Mouse (Mus musculus) forebrain, embryonic 10.5 days (tissue): ENCODE data around the gene Psip1. TPM values are rescaled to one million over a fixed set of nuclear protein-coding genes. Genes with fewer than 3 reads are reported as not detected.

Experiments
- DNase-seq: peaks from one replicate; pipeline ENCODE4 v3.0.0-alpha.2; 2017; ENCODE audit warnings: low spot score; ENCODE audit errors: extremely low spot score
- H3K27ac ChIP-seq: fragments of 300-500 bp; sonication (generic); 2 replicates; pipeline ENCODE4 v1.5.1; 2016; ENCODE audit warnings: mild to moderate bottlenecking
- H3K27me3 ChIP-seq: fragments of 300-500 bp; sonication (generic); 2 replicates; pipeline ENCODE4 v1.6.1; 2016; ENCODE audit warnings: mild to moderate bottlenecking; ENCODE audit not compliant: poor library complexity, severe bottlenecking
- H3K36me3 ChIP-seq: fragments of 300-500 bp; sonication (generic); replicated peaks from 2 replicates; pipeline ENCODE4 v1.6.1; 2016; ENCODE audit warnings: mild to moderate bottlenecking, moderate library complexity
- H3K4me1 ChIP-seq: fragments of 300-500 bp; sonication (generic); 2 replicates; pipeline ENCODE4 v1.6.1; 2016
- H3K4me3 ChIP-seq: fragments of 300-500 bp; sonication (generic); 2 replicates; pipeline ENCODE4 v1.5.1; 2016; ENCODE audit warnings: mild to moderate bottlenecking, moderate library complexity
- H3K9me3 ChIP-seq: fragments of 300-500 bp; sonication (generic); 2 replicates; pipeline ENCODE4 v1.6.1; 2016; ENCODE audit warnings: mild to moderate bottlenecking, moderate library complexity
- WGBS: fragments of 180-500 bp; shearing (Covaris S2); methylation state at CpG from one replicate; pipeline ENCODE4 v1.1.7; 2016; 5-methylcytosine and 5-hydroxymethylcytosine counted together
- polyA plus RNA-seq: library from polyadenylated mRNA; unstranded; fragments of >200 nt; fragmentation: Nextera tagmentation; extraction: Ambion mirVana; gene quantifications from 2 replicates; pipeline ENCODE4 v1.2.1, GENCODE M21; 2016

The Psip1 gene
- polyA plus RNA-seq, 1 experiment from 2014 or later = 334 TPM

DNA sequence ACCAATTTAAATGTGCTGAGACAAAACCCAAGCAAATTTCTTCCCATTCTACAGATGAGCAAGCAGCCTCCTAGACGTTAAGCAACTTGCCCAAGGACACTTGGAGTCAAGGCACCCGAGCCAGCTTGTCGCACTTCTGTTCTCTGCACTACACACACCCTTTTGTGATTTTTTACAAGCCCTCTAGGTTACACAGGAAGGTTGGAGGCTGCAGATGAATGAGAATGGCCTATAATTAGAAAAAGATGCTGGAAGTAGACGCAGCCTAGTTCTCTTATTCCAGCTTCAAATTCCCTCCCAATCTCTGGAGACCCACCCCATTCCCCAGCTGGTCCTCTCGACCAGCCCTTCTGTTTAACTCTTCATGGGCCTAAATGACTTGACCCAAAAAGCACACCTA, 2.9 kb upstream of the Psip1 start:
- DNase-seq = no peak
- Histone ChIP-seq H3K4me3 (no peak overlapping the region), H3K36me3 (peaks cover 7% of the 10 kb centered on the region), H3K27me3 (no peaks in the 10 kb centered on the region), H3K9me3 (no peaks in the 10 kb centered on the region), H3K27ac (peak overlapping the region; percentile 66), H3K4me1 (peaks cover 44% of the 10 kb centered on the region)
- WGBS = 27% methylated on average over 5 of the region's 5 CpGs

DNA sequence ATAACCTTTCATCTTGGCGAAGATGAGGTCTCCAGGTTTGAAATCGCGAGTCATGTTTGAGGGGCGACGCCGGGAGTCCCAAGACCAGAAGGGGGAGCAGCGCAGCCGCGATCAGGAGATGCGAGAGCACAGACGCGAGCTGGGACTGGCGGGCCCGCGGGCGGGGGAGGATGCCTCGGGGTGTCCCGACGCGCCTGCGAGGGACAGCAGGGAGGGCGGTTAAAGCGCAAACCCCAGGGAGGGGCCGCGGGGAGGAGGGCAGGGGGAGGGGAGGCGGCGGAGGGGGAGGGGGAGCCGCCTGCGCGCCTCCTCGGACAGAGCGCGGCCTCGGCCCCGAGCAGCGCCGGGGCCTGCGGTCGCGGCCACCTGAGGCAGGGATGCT, 533 bp downstream of the Psip1 start:
- Histone ChIP-seq H3K27ac (peak overlapping the region; percentile 100), H3K4me3 (peak overlapping the region; percentile 94), H3K4me1 (peaks cover 53% of the 10 kb centered on the region), H3K9me3 (no peaks in the 10 kb centered on the region), H3K36me3 (peaks cover 40% of the 10 kb centered on the region), H3K27me3 (no peaks in the 10 kb centered on the region)
- WGBS = under 1% methylated on average over 36 of the region's 40 CpGs
- peak; percentile 86 for DNase-seq

- Histone ChIP-seq H3K36me3 (peaks cover 45% of the 10 kb centered on the region), H3K4me3 (peak overlapping the region; percentile 94), H3K27ac (peak overlapping the region; percentile 100), H3K4me1 (peaks cover 53% of the 10 kb centered on the region), H3K9me3 (no peaks in the 10 kb centered on the region), H3K27me3 (no peaks in the 10 kb centered on the region)
- DNase-seq = no peak
- 33% methylated on average over 12 of the region's 12 CpGs for WGBS
These were observed 1.0 kb downstream of the Psip1 start for GRCm38 (mm10) chr4:83485250-83485649.

GRCm38 (mm10) chr4:83468208-83468607, 18.1 kb downstream of the Psip1 start:
- WGBS = 82% methylated on average over 3 of the region's 3 CpGs
- no peak for DNase-seq
- no peaks in the 10 kb centered on the region for H3K27me3 ChIP-seq
- 0 out of 2 replicates have a peak, but pooled peaks cover 4% of the 10 kb centered on the region for H3K4me1 ChIP-seq
- H3K27ac ChIP-seq = no peak overlapping the region
- no peaks in the 10 kb centered on the region for H3K9me3 ChIP-seq
- peaks cover 100% of the 10 kb centered on the region for H3K36me3 ChIP-seq
- no peak overlapping the region for H3K4me3 ChIP-seq

GRCm38 (mm10) chr4:83467615-83468014, 18.6 kb downstream of the Psip1 start:
- 91% methylated on average over 7 of the region's 7 CpGs for WGBS
- no peaks in the 10 kb centered on the region for H3K9me3 ChIP-seq
- no peak for DNase-seq
- H3K36me3 ChIP-seq = peaks cover 100% of the 10 kb centered on the region
- H3K27me3 ChIP-seq = no peaks in the 10 kb centered on the region
- no peak overlapping the region for H3K4me3 ChIP-seq
- H3K27ac ChIP-seq = no peak overlapping the region
- 0 out of 2 replicates have a peak, but pooled peaks cover 4% of the 10 kb centered on the region for H3K4me1 ChIP-seq

DNA sequence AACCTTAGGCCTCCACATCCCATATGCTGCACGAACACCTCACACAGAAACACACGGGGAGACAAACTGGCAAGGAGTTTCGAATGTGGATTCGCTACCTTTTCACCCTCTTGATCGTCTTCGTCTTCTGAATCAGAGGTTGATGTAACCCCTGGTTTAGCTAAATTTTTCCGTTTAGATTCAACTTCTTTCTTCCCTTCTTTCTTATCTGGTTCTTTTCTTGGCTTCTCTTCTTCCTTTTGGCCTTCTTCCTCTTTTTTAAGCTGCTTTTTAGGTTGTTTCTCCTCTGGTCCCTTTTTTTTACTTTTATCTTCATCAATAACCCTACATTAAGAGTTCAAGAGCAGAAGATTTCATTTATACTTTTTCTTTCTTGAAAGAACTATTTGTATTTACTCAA, 21.4 kb downstream of the Psip1 start:
- H3K27me3 ChIP-seq = no peaks in the 10 kb centered on the region
- WGBS = 95% methylated on average over 7 of the region's 7 CpGs
- no peaks in the 10 kb centered on the region for H3K9me3 ChIP-seq
- no peak overlapping the region for H3K4me3 ChIP-seq
- no peak for DNase-seq
- H3K36me3 ChIP-seq = peaks cover 99% of the 10 kb centered on the region
- no peak overlapping the region for H3K27ac ChIP-seq
- H3K4me1 ChIP-seq = 0 out of 2 replicates have a peak, but pooled peaks cover 4% of the 10 kb centered on the region

DNA sequence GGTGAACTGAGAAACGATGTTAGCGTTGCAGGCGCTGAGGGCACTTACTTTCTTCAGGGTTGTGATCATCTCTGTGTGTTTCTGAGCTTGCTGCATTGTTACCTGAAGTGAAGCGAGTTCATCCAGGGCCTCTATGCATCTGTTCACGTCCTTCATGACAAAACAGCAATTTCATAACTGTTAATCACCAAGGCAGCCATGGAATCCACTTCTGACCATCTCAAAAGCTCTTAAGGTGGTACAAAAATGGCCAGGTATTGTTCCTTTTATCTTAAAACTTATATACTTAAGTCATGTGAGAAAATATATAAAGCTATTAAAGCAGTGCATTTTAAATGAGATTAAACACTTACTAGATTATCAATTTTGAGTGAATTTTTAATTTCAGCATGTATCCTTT, 26.2 kb downstream of the Psip1 start:
- Histone ChIP-seq H3K4me3 (no peak overlapping the region), H3K9me3 (no peaks in the 10 kb centered on the region), H3K36me3 (peaks cover 99% of the 10 kb centered on the region), H3K4me1 (no peaks in the 10 kb centered on the region), H3K27ac (no peak overlapping the region), H3K27me3 (no peaks in the 10 kb centered on the region)
- no peak for DNase-seq
- WGBS = 94% methylated on average over 5 of the region's 5 CpGs

DNA sequence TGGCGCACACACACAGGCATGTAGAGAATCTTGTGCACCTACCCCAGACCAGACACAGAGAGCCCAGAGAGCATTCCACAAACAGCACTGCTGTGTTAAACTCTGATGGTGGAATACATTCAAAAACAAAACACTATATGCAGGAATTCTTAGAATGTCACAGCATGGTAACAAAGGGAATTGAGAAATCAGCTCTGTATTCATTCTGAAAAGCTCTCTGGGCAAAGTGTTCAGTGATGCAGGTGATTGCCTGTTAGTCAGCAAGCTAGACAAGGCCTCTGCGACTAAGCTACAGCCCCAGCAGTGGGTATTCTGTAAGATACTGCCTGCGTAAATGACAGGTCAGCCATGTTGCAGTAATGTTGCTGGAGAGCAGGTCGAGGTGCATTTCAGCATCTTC, 35.5 kb downstream of the Psip1 start:
- Histone ChIP-seq H3K4me1 (no peaks in the 10 kb centered on the region), H3K36me3 (peaks cover 68% of the 10 kb centered on the region), H3K27ac (no peak overlapping the region), H3K9me3 (no peaks in the 10 kb centered on the region; the same call in 1 of the 2 replicates), H3K4me3 (no peak overlapping the region), H3K27me3 (no peaks in the 10 kb centered on the region)
- 93% methylated on average over 4 of the region's 4 CpGs for WGBS
- DNase-seq = no peak

GRCm38 (mm10) chr4:83441050-83441449, 45.2 kb downstream of the Psip1 start:
- Histone ChIP-seq H3K27me3 (no peaks in the 10 kb centered on the region), H3K36me3 (peaks cover 65% of the 10 kb centered on the region), H3K4me1 (peaks cover 4% of the 10 kb centered on the region; the same call in 1 of the 2 replicates), H3K27ac (no peak overlapping the region), H3K9me3 (no peaks in the 10 kb centered on the region), H3K4me3 (no peak overlapping the region)
- no peak for DNase-seq
- WGBS = 89% methylated on average over 4 of the region's 4 CpGs

DNA sequence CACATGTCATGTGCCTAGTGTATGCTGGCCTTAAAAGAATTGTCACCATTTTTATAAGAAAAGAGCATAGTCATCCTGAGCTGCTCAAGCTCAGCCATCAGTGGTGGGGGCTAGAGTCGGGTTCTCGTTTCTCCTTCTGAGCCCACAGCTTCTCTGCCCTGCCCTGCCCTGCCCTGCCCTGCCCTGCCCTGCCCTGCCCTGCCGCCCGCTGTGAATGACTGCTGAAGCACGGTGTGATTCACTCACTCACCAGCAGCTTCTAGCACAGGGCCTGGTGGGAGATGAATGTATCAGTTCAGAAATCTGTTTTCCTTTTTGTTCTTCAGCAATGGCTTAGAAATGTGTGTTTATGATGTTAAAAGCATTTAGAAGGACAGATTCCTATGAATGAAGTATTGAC, 47.2 kb downstream of the Psip1 start:
- Histone ChIP-seq H3K4me3 (no peak overlapping the region), H3K9me3 (no peaks in the 10 kb centered on the region), H3K27ac (no peak overlapping the region), H3K27me3 (no peaks in the 10 kb centered on the region), H3K36me3 (peaks cover 85% of the 10 kb centered on the region), H3K4me1 (peaks cover 4% of the 10 kb centered on the region; the same call in 1 of the 2 replicates)
- WGBS = 67% methylated on average over 5 of the region's 5 CpGs
- no peak for DNase-seq

DNA sequence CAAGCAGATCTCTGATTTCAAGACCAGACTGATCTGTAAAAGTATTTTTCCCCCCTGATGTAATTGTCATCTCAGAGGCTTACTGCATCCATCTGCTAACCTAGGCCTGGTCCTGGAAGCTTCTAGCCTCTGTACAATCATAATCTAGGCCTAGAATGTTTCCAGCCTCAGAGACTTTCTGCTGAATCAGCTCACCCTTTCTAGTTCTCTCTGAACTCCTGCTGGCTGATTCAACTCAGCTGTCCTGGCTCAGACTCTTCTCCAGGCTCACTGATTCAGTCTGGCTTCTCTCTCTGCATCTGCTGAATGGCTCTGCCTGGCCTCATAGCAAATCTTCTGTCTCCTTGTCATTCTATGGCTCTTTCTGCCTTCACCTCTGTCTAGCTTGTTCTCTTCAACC, 48.1 kb downstream of the Psip1 start:
- no peak for DNase-seq
- Histone ChIP-seq H3K4me1 (peaks cover 4% of the 10 kb centered on the region; the same call in 1 of the 2 replicates), H3K9me3 (no peaks in the 10 kb centered on the region), H3K4me3 (no peak overlapping the region), H3K36me3 (peaks cover 94% of the 10 kb centered on the region), H3K27me3 (no peaks in the 10 kb centered on the region), H3K27ac (no peak overlapping the region)

- no peak overlapping the region for H3K4me3 ChIP-seq
- no peaks in the 10 kb centered on the region for H3K9me3 ChIP-seq
- H3K27ac ChIP-seq = no peak overlapping the region
- H3K27me3 ChIP-seq = no peaks in the 10 kb centered on the region
- 96% methylated on average over 8 of the region's 8 CpGs for WGBS
- H3K4me1 ChIP-seq = peaks cover 4% of the 10 kb centered on the region; the same call in 1 of the 2 replicates
- DNase-seq = no peak
- peaks cover 99% of the 10 kb centered on the region for H3K36me3 ChIP-seq
These were observed 49.9 kb downstream of the Psip1 start for GRCm38 (mm10) chr4:83436375-83436774.

DNA sequence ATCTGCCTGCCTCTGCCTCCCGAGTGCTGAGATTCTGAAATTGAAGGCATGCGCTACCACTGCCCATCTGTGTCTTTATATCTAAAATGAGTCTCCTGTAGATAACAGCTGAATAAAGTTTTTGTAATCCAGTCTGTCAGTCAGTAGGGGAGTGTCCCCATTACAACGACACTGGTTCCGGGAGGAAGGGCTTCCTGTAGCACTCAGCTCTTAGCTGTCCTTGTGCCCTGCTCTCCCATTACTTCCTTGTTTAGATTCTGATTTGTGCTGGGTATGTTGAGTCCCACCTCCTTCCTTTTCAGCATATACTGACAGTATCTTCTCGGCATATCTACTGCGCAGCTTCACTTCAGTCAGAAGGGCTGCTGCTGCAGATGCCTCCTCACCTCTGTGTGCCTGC, 53.4 kb downstream of the Psip1 start:
- H3K36me3 ChIP-seq = peaks cover 98% of the 10 kb centered on the region

DNA sequence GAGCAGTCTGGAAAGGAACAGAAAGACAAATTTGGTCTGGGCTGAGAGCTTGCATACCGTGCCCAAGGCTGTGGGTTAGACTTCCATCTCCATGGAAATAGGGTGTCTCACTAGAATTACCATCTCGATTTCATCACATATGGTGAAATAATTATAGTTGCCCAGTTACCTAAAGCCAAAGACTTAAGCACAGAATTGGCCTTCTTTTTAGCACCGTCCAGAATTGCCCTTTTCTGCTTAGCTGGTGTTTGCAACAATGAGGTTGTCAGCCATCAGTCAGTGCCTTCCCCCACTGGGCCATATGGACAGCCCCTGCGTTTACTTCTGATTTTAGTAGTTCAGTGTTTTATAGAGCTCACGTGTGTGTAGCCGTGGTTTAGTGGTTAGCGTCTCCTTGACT, 54.3 kb downstream of the Psip1 start:
- H3K36me3 ChIP-seq = peaks cover 99% of the 10 kb centered on the region
- no peak overlapping the region for H3K4me3 ChIP-seq
- no peak for DNase-seq
- no peaks in the 10 kb centered on the region for H3K4me1 ChIP-seq
- H3K27ac ChIP-seq = no peak overlapping the region
- WGBS = 95% methylated on average over 7 of the region's 7 CpGs
- no peaks in the 10 kb centered on the region for H3K27me3 ChIP-seq
- no peaks in the 10 kb centered on the region for H3K9me3 ChIP-seq

More for the DNA sequence above, 53.4 kb downstream of the Psip1 start:
- 92% methylated on average over 6 of the region's 6 CpGs for WGBS
- H3K9me3 ChIP-seq = no peaks in the 10 kb centered on the region
- no peak overlapping the region for H3K4me3 ChIP-seq
- H3K4me1 ChIP-seq = no peaks in the 10 kb centered on the region
- no peaks in the 10 kb centered on the region for H3K27me3 ChIP-seq
- no peak overlapping the region for H3K27ac ChIP-seq
- no peak for DNase-seq
